7 mouse cellular contexts compared by ENCODE assay signal in the genomic region with DNA sequence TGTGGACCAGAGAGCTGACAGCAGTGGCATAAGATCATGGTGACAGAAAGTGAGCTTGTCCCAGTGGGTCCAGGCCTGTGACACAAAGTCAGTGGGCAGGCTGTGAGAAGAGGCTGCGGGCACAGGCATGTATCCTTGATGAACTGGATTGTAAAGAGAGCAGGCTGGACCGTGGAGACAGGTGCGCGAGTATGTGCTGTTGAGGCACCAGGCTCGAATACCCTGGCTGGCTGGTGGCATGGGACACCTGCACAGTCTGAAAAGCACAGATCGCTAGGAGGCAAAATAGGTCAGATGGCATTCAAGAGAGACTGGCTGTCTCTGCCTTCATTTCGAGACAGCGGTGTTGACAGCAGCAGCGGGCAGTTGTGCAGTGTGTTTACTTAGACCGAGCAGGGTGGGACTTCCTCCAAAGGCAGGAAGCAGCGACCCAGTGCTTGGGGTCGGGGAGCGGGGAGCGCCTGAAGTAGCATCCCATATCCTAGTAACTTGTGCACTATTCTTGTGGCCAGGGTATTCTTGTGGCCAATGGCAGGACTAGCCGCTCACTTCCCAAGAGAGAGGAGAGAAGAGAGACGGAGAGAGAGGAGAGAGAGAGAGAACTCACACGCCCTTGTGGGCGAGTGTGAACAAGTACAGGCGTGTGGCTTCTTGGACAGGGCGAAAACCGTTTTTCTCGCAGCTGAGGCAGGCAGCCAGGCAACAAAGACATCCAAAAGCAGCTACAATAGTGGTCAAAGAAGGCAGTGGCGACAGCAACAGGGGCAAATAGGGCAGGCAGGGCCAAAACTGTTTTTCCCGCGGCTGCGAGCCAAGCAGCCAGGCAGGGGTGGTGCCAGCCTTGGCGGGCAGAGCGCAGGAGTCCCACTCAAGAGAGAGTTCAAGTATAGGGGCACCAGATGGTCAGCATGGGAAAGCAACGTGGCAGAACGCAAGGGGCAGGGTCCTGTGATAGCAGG. TPM values are rescaled to one million over a fixed set of nuclear protein-coding genes. Genes with fewer than 3 reads are reported as not detected.
DNase-seq lines count a peak whose midpoint lies in the region; ATAC-seq and TF ChIP-seq lines count a peak whose summit lies in the region.

No protein-coding gene starts in this region.

- H3K9me3 ChIP-seq in intestine, embryonic 15.5 days, result no peaks in the 10 kb centered on the region
- no peaks in the 10 kb centered on the region for H3K9me3 ChIP-seq in limb, embryonic 11.5 days (ENCODE audit: control insufficient read depth, low read length)
- H3K9me3 ChIP-seq in midbrain, embryonic 10.5 days (replicated peaks), result no peaks in the 10 kb centered on the region

- H3K4me3 ChIP-seq in intestine, embryonic 15.5 days (replicated peaks), result peak overlapping the region; percentile 45
- H3K4me3 ChIP-seq in limb, embryonic 11.5 days (ENCODE audit: low read depth, low read length), result peak overlapping the region; percentile 45
- H3K4me3 ChIP-seq in midbrain, embryonic 10.5 days, result peak overlapping the region; percentile 65
- H3K4me3 ChIP-seq in spleen, adult 2 months (ENCODE audit: extremely low read depth, insufficient read depth, insufficient read length), result peak overlapping the region; percentile 64

- peak overlapping the region; percentile 84 for H3K4me2 ChIP-seq in intestine, embryonic 15.5 days (replicated peaks)
- H3K4me2 ChIP-seq in limb, embryonic 11.5 days (ENCODE audit: low read depth, severe bottlenecking), result peak overlapping the region; percentile 76

- ATAC-seq in intestine, embryonic 15.5 days, result peak; percentile 78
- peak; percentile 71 for ATAC-seq in limb, embryonic 11.5 days (ENCODE audit: insufficient number of reproducible peaks, low FRiP score, low TSS enrichment, low read depth)

- no peak for TF ChIP-seq POLR2A in spleen, adult 2 months (IDR thresholded peaks at IDR 0.05; ENCODE audit: low read depth, low read length)

- DNase-seq in adrenal gland, postnatal 10 days, result peak; percentile 53
- peak; percentile 40 to 67 for DNase-seq in cerebellum, postnatal 4 days (ENCODE audit: low spot score in 2 of 2)
- peak; percentile 20 for DNase-seq in gastrocnemius, postnatal 25 days
- DNase-seq in limb, embryonic 11.5 days (ENCODE audit: low spot score), result peak; percentile 61
- DNase-seq in midbrain, embryonic 10.5 days (ENCODE audit: low spot score), result peak; percentile 58
- DNase-seq in spleen, adult 2 months (ENCODE audit: low read depth in 1 of 2, low spot score in 2 of 2), result peak in 1 of 2 experiments; percentile 33

- 0 out of 2 replicates have a peak, but pooled peaks cover 4% of the 10 kb centered on the region for H3K4me1 ChIP-seq in intestine, embryonic 15.5 days (replicated peaks)
- peaks cover 3% of the 10 kb centered on the region; the same call in 1 of the 2 replicates for H3K4me1 ChIP-seq in limb, embryonic 11.5 days (ENCODE audit: control insufficient read depth, insufficient read depth, low read length)
- H3K4me1 ChIP-seq in midbrain, embryonic 10.5 days, result peaks cover 10% of the 10 kb centered on the region
- peaks cover 3% of the 10 kb centered on the region for H3K4me1 ChIP-seq in spleen, adult 2 months (ENCODE audit: control insufficient read depth, insufficient read depth, insufficient read length)

- 6% methylated on average over 30 of the region's 30 CpGs for WGBS in intestine, embryonic 15.5 days
- WGBS in limb, embryonic 11.5 days, result 9% methylated on average over 30 of the region's 30 CpGs
- WGBS in midbrain, embryonic 10.5 days, result 8% methylated on average over 30 of the region's 30 CpGs
- WGBS in spleen, adult 2 months, result 10% methylated on average over 30 of the region's 30 CpGs

- no peak for TF ChIP-seq CTCF in spleen, adult 2 months (IDR thresholded peaks at IDR 0.05; ENCODE audit: extremely low read depth, insufficient read depth, insufficient read length, insufficient replicate concordance)

- H3K36me3 ChIP-seq in intestine, embryonic 15.5 days, result no peaks in the 10 kb centered on the region
- H3K36me3 ChIP-seq in limb, embryonic 11.5 days (ENCODE audit: control insufficient read depth, insufficient read depth, low read length), result no peaks in the 10 kb centered on the region
- no peaks in the 10 kb centered on the region for H3K36me3 ChIP-seq in midbrain, embryonic 10.5 days
- no peaks in the 10 kb centered on the region for H3K36me3 ChIP-seq in spleen, adult 2 months (ENCODE audit: control insufficient read depth, insufficient read depth, low read length)

- H3K27me3 ChIP-seq in intestine, embryonic 15.5 days (replicated peaks), result no peaks in the 10 kb centered on the region
- H3K27me3 ChIP-seq in limb, embryonic 11.5 days (ENCODE audit: control insufficient read depth, insufficient read depth, low read length), result no peaks in the 10 kb centered on the region
- no peaks in the 10 kb centered on the region for H3K27me3 ChIP-seq in midbrain, embryonic 10.5 days (ENCODE audit: low read depth, poor library complexity, severe bottlenecking)
- no peaks in the 10 kb centered on the region for H3K27me3 ChIP-seq in spleen, adult 2 months (ENCODE audit: control insufficient read depth, insufficient read depth, low read length)

- no peak overlapping the region for H3K27ac ChIP-seq in intestine, embryonic 15.5 days
- H3K27ac ChIP-seq in limb, embryonic 11.5 days (replicated peaks; ENCODE audit: low read depth, low read length), result no peak overlapping the region
- peak overlapping the region; percentile 88 for H3K27ac ChIP-seq in midbrain, embryonic 10.5 days (replicated peaks)
- H3K27ac ChIP-seq in spleen, adult 2 months (ENCODE audit: insufficient read depth, low read length), result no peak overlapping the region

- H3K9ac ChIP-seq in intestine, embryonic 15.5 days, result peak overlapping the region; percentile 38
- H3K9ac ChIP-seq in limb, embryonic 11.5 days (ENCODE audit: low read length), result peak overlapping the region; percentile 70

RNA-seq across cellular contexts. Expression of a gene that starts 14.4 kb away (rescaled TPM):
- total RNA-seq in adrenal gland, postnatal 10 days (2021), result 1 to 10 TPM; 1.9 to 2.1 TPM
- under 1 TPM; 0.27 to 0.38 TPM for total RNA-seq in gastrocnemius, postnatal 25 days (2021)
- polyA plus RNA-seq in intestine, embryonic 15.5 days (2015; fragmentation: Nextera tagmentation; extraction: Ambion mirVana), result 0.23 and 0.66 TPM in 2 replicates
- 1.3 and 2.0 TPM in 2 replicates for polyA plus RNA-seq in limb, embryonic 11.5 days (2014; fragmentation: Nextera tagmentation; extraction: Ambion mirVana)
- 2.5 and 4.0 TPM in 2 replicates for polyA plus RNA-seq in midbrain, embryonic 10.5 days (2016; fragmentation: Nextera tagmentation; extraction: Ambion mirVana)
- polyA plus RNA-seq in spleen, adult 2 months (2012; rRNA removed), result 1.3 and 2.1 TPM in 2 replicates

RNA-seq across cellular contexts. Expression of a gene that starts 18.6 kb away (rescaled TPM):
- 10 to 100 TPM; 33.5 to 34.6 TPM for total RNA-seq in adrenal gland, postnatal 10 days (2021)
- 10 to 100 TPM; 20.3 to 22.6 TPM for total RNA-seq in gastrocnemius, postnatal 25 days (2021)
- polyA plus RNA-seq in intestine, embryonic 15.5 days (2015; fragmentation: Nextera tagmentation; extraction: Ambion mirVana), result 59.2 and 63.0 TPM in 2 replicates
- polyA plus RNA-seq in limb, embryonic 11.5 days (2014; fragmentation: Nextera tagmentation; extraction: Ambion mirVana), result 91.6 and 93.8 TPM in 2 replicates
- 74.9 and 83.9 TPM in 2 replicates for polyA plus RNA-seq in midbrain, embryonic 10.5 days (2016; fragmentation: Nextera tagmentation; extraction: Ambion mirVana)
- polyA plus RNA-seq in spleen, adult 2 months (2012; rRNA removed), result 10.6 and 12.1 TPM in 2 replicates

RNA-seq across cellular contexts. Expression of a gene that starts 18.6 kb away (rescaled TPM):
- total RNA-seq in adrenal gland, postnatal 10 days (2021), result 10 to 100 TPM in 1 of 2 experiments, 1 to 10 TPM in 1; 9.1 to 11.5 TPM
- total RNA-seq in gastrocnemius, postnatal 25 days (2021), result 1 to 10 TPM; 2.1 to 3.1 TPM
- polyA plus RNA-seq in intestine, embryonic 15.5 days (2015; fragmentation: Nextera tagmentation; extraction: Ambion mirVana), result 8.8 and 10.1 TPM in 2 replicates
- polyA plus RNA-seq in limb, embryonic 11.5 days (2014; fragmentation: Nextera tagmentation; extraction: Ambion mirVana), result 9.1 and 9.7 TPM in 2 replicates
- polyA plus RNA-seq in midbrain, embryonic 10.5 days (2016; fragmentation: Nextera tagmentation; extraction: Ambion mirVana), result 7.8 and 8.9 TPM in 2 replicates
- polyA plus RNA-seq in spleen, adult 2 months (2012; rRNA removed), result 0.60 and 1.1 TPM in 2 replicates
